Mouse (Mus musculus): ENCODE measurements around the gene Pcdh7.

Pcdh7 gene

GRCm38 (mm10) chr5:57750320-57750719 lies 32.6 kb downstream of the Pcdh7 start:
- DNase-seq (ENCODE audit: low spot score), result no peak

GRCm38 (mm10) chr5:57755791-57756190 lies 38.0 kb downstream of the Pcdh7 start:
- DNase-seq (ENCODE audit: low spot score), result no peak

GRCm38 (mm10) chr5:57756726-57757424 lies 39.1 kb downstream of the Pcdh7 start:
- DNase-seq (ENCODE audit: low spot score), result no peak

GRCm38 (mm10) chr5:57757436-57757898 lies 39.7 kb downstream of the Pcdh7 start:
- DNase-seq (ENCODE audit: low spot score), result no peak

GRCm38 (mm10) chr5:57758968-57759367 lies 41.2 kb downstream of the Pcdh7 start:
- no peak for DNase-seq (ENCODE audit: low spot score)

- DNase-seq (ENCODE audit: low spot score), result no peak
These were observed 42.6 kb downstream of the Pcdh7 start for GRCm38 (mm10) chr5:57760069-57761063.

GRCm38 (mm10) chr5:57765356-57765755 lies 47.6 kb downstream of the Pcdh7 start:
- no peak for DNase-seq (ENCODE audit: low spot score)

- no peak for DNase-seq (ENCODE audit: low spot score)
These were observed 49.6 kb downstream of the Pcdh7 start for GRCm38 (mm10) chr5:57767346-57767745.

GRCm38 (mm10) chr5:57768469-57769022 lies 50.8 kb downstream of the Pcdh7 start:
- DNase-seq (ENCODE audit: low spot score), result no peak

- no peak for DNase-seq (ENCODE audit: low spot score)
These were observed 51.9 kb downstream of the Pcdh7 start for GRCm38 (mm10) chr5:57769644-57770043.

GRCm38 (mm10) chr5:57770364-57770763 lies 52.6 kb downstream of the Pcdh7 start:
- no peak for DNase-seq (ENCODE audit: low spot score)

GRCm38 (mm10) chr5:57771122-57771521 lies 53.4 kb downstream of the Pcdh7 start:
- DNase-seq (ENCODE audit: low spot score), result no peak

GRCm38 (mm10) chr5:57772711-57773110 lies 54.9 kb downstream of the Pcdh7 start:
- no peak for DNase-seq (ENCODE audit: low spot score)

- no peak for DNase-seq (ENCODE audit: low spot score)
These were observed 56.7 kb downstream of the Pcdh7 start for GRCm38 (mm10) chr5:57774496-57774895.

GRCm38 (mm10) chr5:57778093-57778492 lies 60.3 kb downstream of the Pcdh7 start:
- DNase-seq (ENCODE audit: low spot score), result no peak

- DNase-seq (ENCODE audit: low spot score), result no peak
These were observed 62.2 kb downstream of the Pcdh7 start for GRCm38 (mm10) chr5:57779951-57780350.

- DNase-seq (ENCODE audit: low spot score), result no peak
These were observed 62.8 kb downstream of the Pcdh7 start for GRCm38 (mm10) chr5:57780574-57780973.

GRCm38 (mm10) chr5:57781950-57782349 lies 64.2 kb downstream of the Pcdh7 start:
- no peak for DNase-seq (ENCODE audit: low spot score)

- no peak for DNase-seq (ENCODE audit: low spot score)
These were observed 64.8 kb downstream of the Pcdh7 start for GRCm38 (mm10) chr5:57782546-57782945.

- DNase-seq (ENCODE audit: low spot score), result no peak
These were observed 71.2 kb downstream of the Pcdh7 start for GRCm38 (mm10) chr5:57788775-57789509.

- no peak for DNase-seq (ENCODE audit: low spot score)
These were observed 78.6 kb downstream of the Pcdh7 start for GRCm38 (mm10) chr5:57796337-57796736.
